Mouse (Mus musculus): ENCODE measurements at regions not wholly inside any gene's neighbourhood (a gene's known extent, or its start where the extent isn't known, plus 50 kb on each side); places are given as distances from the start of the nearest gene placed in this dataset.

DNA sequence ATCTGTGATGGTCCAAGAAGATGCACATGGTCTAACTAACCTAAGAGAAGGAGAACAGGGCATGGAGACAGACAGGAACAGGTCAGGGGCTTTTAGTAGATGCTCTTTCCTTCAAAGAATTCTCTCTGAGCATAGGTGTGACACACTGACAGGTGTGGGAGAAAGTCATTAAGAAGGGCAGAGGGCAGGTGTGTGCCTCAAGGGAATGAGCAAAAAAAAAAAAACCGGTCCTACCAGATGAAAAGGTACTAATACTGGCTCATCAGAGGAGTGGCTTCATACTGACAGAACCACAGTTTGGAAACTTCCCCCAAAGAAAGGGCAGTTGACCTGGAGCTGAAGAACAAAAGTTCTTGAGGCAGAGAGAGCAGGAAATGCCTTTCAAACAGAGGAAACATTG is 105.3 kb upstream of the Stx16 start:
- H3K4me2 ChIP-seq (ENCODE audit: low read length) = no peak overlapping the region
- no peaks in the 10 kb centered on the region for H3K4me1 ChIP-seq (ENCODE audit: control insufficient read depth, insufficient read depth, low read length)
- no peak overlapping the region for H3K9ac ChIP-seq (ENCODE audit: low read depth, low read length)
- no peak for ATAC-seq
- no peaks in the 10 kb centered on the region for H3K36me3 ChIP-seq (ENCODE audit: control insufficient read depth, insufficient read depth, low read length)
- H3K4me3 ChIP-seq (ENCODE audit: low read depth, low read length) = no peak overlapping the region
- H3K27ac ChIP-seq (ENCODE audit: low read length) = no peak overlapping the region
- H3K9me3 ChIP-seq (replicated peaks; ENCODE audit: control insufficient read depth, low read length, poor library complexity, severe bottlenecking) = peaks cover 11% of the 10 kb centered on the region
- H3K27me3 ChIP-seq (ENCODE audit: control insufficient read depth, insufficient read depth, low read depth, low read length) = no peaks in the 10 kb centered on the region
- 71% methylated on average over 1 of the region's 1 CpGs for WGBS

GRCm38 (mm10) chr2:173976314-173977053 is 99.6 kb upstream of the Stx16 start:
- no peak overlapping the region for H3K9ac ChIP-seq (ENCODE audit: low read depth, low read length)
- 70% methylated on average over 4 of the region's 4 CpGs for WGBS
- H3K4me1 ChIP-seq (ENCODE audit: control insufficient read depth, insufficient read depth, low read length) = no peaks in the 10 kb centered on the region

GRCm38 (mm10) chr2:173977236-173978053 is 98.7 kb upstream of the Stx16 start:
- H3K27ac ChIP-seq (ENCODE audit: low read length) = no peak overlapping the region
- ATAC-seq = no peak
- 21% methylated on average over 12 of the region's 12 CpGs for WGBS
- no peaks in the 10 kb centered on the region for H3K36me3 ChIP-seq (ENCODE audit: control insufficient read depth, insufficient read depth, low read length)
- no peaks in the 10 kb centered on the region for H3K4me1 ChIP-seq (ENCODE audit: control insufficient read depth, insufficient read depth, low read length)
- H3K4me3 ChIP-seq (ENCODE audit: low read depth, low read length) = no peak overlapping the region
- H3K4me2 ChIP-seq (ENCODE audit: low read length) = no peak overlapping the region
- H3K9me3 ChIP-seq (replicated peaks; ENCODE audit: control insufficient read depth, low read length, poor library complexity, severe bottlenecking) = peaks cover 11% of the 10 kb centered on the region
- no peaks in the 10 kb centered on the region for H3K27me3 ChIP-seq (ENCODE audit: control insufficient read depth, insufficient read depth, low read depth, low read length)
- no peak overlapping the region for H3K9ac ChIP-seq (ENCODE audit: low read depth, low read length)

More at GRCm38 (mm10) chr2:173976314-173977053, 99.6 kb upstream of the Stx16 start:
- Histone ChIP-seq H3K36me3 (ENCODE audit: control insufficient read depth, insufficient read depth, low read length) (no peaks in the 10 kb centered on the region), H3K27ac (ENCODE audit: low read length) (no peak overlapping the region), H3K9me3 (replicated peaks; ENCODE audit: control insufficient read depth, low read length, poor library complexity, severe bottlenecking) (peaks cover 11% of the 10 kb centered on the region), H3K4me3 (ENCODE audit: low read depth, low read length) (no peak overlapping the region), H3K27me3 (ENCODE audit: control insufficient read depth, insufficient read depth, low read depth, low read length) (no peaks in the 10 kb centered on the region), H3K4me2 (ENCODE audit: low read length) (no peak overlapping the region)
- no peak for ATAC-seq

DNA sequence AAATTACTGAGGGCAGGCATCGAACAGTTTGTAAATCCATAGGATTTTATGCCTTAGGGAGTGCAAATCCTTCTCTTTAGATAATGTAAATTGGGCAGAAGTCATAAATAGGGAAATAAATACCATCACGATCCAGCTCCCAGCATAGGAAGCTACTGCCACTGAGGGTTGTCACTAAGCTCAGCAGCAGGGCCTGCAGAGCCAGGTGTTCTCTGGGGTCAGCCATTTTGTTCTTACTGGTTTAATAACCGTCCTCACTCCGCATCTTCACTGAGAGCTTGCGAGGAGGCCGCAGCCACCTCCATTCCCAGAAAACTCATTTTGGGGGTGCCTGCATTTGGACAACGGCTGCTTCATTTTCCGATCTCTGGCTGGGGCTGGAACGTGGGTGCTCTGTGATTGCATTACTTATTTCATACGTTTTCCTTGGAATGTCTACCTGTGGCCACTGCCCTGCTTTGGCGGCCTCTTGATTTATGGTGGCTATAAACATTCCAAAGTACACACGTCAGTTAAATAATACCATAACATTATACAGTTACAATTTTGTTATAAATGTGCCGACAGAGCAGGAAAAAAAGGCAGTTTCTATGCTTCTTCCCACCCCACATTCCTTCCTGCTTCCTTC is 97.9 kb upstream of the Stx16 start:
- H3K9me3 ChIP-seq (replicated peaks; ENCODE audit: control insufficient read depth, low read length, poor library complexity, severe bottlenecking) = peaks cover 11% of the 10 kb centered on the region
- H3K9ac ChIP-seq (ENCODE audit: low read depth, low read length) = no peak overlapping the region
- H3K27ac ChIP-seq (ENCODE audit: low read length) = no peak overlapping the region
- 74% methylated on average over 13 of the region's 13 CpGs for WGBS
- H3K4me2 ChIP-seq (ENCODE audit: low read length) = no peak overlapping the region
- no peak overlapping the region for H3K4me3 ChIP-seq (ENCODE audit: low read depth, low read length)
- no peaks in the 10 kb centered on the region for H3K4me1 ChIP-seq (ENCODE audit: control insufficient read depth, insufficient read depth, low read length)
- no peaks in the 10 kb centered on the region for H3K27me3 ChIP-seq (ENCODE audit: control insufficient read depth, insufficient read depth, low read depth, low read length)
- ATAC-seq = no peak
- H3K36me3 ChIP-seq (ENCODE audit: control insufficient read depth, insufficient read depth, low read length) = no peaks in the 10 kb centered on the region

GRCm38 (mm10) chr2:173981036-173981435 is 95.1 kb upstream of the Stx16 start:
- 91% methylated on average over 9 of the region's 9 CpGs for WGBS
- H3K9me3 ChIP-seq (replicated peaks; ENCODE audit: control insufficient read depth, low read length, poor library complexity, severe bottlenecking) = no peaks in the 10 kb centered on the region

GRCm38 (mm10) chr2:173987516-173987915 is 88.6 kb upstream of the Stx16 start:
- no peak for ATAC-seq
- 80% methylated on average over 7 of the region's 7 CpGs for WGBS
- Histone ChIP-seq H3K4me2 (ENCODE audit: low read length) (no peak overlapping the region), H3K9ac (ENCODE audit: low read depth, low read length) (no peak overlapping the region), H3K27me3 (ENCODE audit: control insufficient read depth, insufficient read depth, low read depth, low read length) (no peaks in the 10 kb centered on the region), H3K4me1 (ENCODE audit: control insufficient read depth, insufficient read depth, low read length) (0 out of 2 replicates have a peak, but pooled peaks cover 2% of the 10 kb centered on the region), H3K27ac (ENCODE audit: low read length) (no peak overlapping the region), H3K9me3 (replicated peaks; ENCODE audit: control insufficient read depth, low read length, poor library complexity, severe bottlenecking) (no peaks in the 10 kb centered on the region), H3K36me3 (ENCODE audit: control insufficient read depth, insufficient read depth, low read length) (no peaks in the 10 kb centered on the region), H3K4me3 (ENCODE audit: low read depth, low read length) (no peak overlapping the region)

More at GRCm38 (mm10) chr2:173981036-173981435, 95.1 kb upstream of the Stx16 start:
- no peaks in the 10 kb centered on the region for H3K4me1 ChIP-seq (ENCODE audit: control insufficient read depth, insufficient read depth, low read length)
- H3K36me3 ChIP-seq (ENCODE audit: control insufficient read depth, insufficient read depth, low read length) = no peaks in the 10 kb centered on the region
- H3K27me3 ChIP-seq (ENCODE audit: control insufficient read depth, insufficient read depth, low read depth, low read length) = no peaks in the 10 kb centered on the region
- no peak overlapping the region for H3K9ac ChIP-seq (ENCODE audit: low read depth, low read length)
- no peak overlapping the region for H3K27ac ChIP-seq (ENCODE audit: low read length)
- no peak for ATAC-seq
- H3K4me2 ChIP-seq (ENCODE audit: low read length) = no peak overlapping the region
- H3K4me3 ChIP-seq (ENCODE audit: low read depth, low read length) = no peak overlapping the region

GRCm38 (mm10) chr2:173987921-173988320 is 88.2 kb upstream of the Stx16 start:
- Histone ChIP-seq H3K4me2 (ENCODE audit: low read length) (no peak overlapping the region), H3K36me3 (ENCODE audit: control insufficient read depth, insufficient read depth, low read length) (no peaks in the 10 kb centered on the region), H3K9ac (ENCODE audit: low read depth, low read length) (no peak overlapping the region), H3K9me3 (replicated peaks; ENCODE audit: control insufficient read depth, low read length, poor library complexity, severe bottlenecking) (no peaks in the 10 kb centered on the region), H3K27me3 (ENCODE audit: control insufficient read depth, insufficient read depth, low read depth, low read length) (no peaks in the 10 kb centered on the region), H3K4me3 (ENCODE audit: low read depth, low read length) (no peak overlapping the region), H3K27ac (ENCODE audit: low read length) (no peak overlapping the region), H3K4me1 (ENCODE audit: control insufficient read depth, insufficient read depth, low read length) (0 out of 2 replicates have a peak, but pooled peaks cover 2% of the 10 kb centered on the region)
- no peak for ATAC-seq
- WGBS = 81% methylated on average over 8 of the region's 8 CpGs

DNA sequence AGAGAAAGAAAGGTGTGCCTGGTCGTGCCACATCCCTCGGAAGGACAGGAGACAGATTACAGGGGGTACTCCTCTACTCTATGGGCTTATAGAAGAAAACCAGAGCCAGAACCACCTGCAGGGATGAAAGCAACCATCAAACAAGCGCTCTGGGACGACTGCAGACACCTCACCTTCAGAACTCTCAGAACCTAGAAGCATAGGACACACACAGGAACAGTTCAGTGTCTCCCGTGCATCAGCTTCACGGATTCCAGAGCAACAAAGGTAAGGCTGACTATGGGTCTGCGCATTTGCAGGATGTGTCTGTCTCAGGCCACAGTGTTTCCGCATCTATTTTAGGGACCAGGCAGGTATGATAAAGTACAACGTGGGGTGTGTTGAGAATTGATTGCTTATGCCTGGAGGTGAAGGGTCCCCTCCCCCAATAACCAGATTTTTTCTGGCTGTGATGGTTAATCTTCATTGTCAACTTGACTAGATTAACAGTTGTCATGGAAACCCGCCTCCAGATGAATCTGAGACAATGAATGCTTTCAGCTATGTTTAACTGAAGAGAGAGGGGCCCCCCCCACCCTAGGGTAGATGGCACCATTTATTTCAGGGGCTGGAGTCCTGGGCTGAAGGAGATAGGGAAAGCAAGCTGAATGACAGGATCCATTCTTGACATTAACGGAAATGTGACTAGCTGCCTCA is 87.3 kb upstream of the Stx16 start:
- WGBS = 59% methylated on average over 11 of the region's 11 CpGs
- H3K9ac ChIP-seq (ENCODE audit: low read depth, low read length) = no peak overlapping the region
- H3K4me3 ChIP-seq (ENCODE audit: low read depth, low read length) = no peak overlapping the region
- no peak overlapping the region for H3K4me2 ChIP-seq (ENCODE audit: low read length)
- H3K9me3 ChIP-seq (replicated peaks; ENCODE audit: control insufficient read depth, low read length, poor library complexity, severe bottlenecking) = no peaks in the 10 kb centered on the region
- no peaks in the 10 kb centered on the region for H3K27me3 ChIP-seq (ENCODE audit: control insufficient read depth, insufficient read depth, low read depth, low read length)
- H3K4me1 ChIP-seq (ENCODE audit: control insufficient read depth, insufficient read depth, low read length) = peaks cover 2% of the 10 kb centered on the region; the same call in 1 of the 2 replicates
- no peak for ATAC-seq
- no peaks in the 10 kb centered on the region for H3K36me3 ChIP-seq (ENCODE audit: control insufficient read depth, insufficient read depth, low read length)
- no peak overlapping the region for H3K27ac ChIP-seq (ENCODE audit: low read length)

Measured in midbrain, embryonic 16.5 days (tissue).